Mouse (Mus musculus): ENCODE results near the gene Slx1b.

GRCm38 (mm10) chr7:126710266-126710665 is 14.7 kb upstream of the Slx1b start:
- TF ChIP-seq POLR2A (IDR thresholded peaks at IDR 0.05; ENCODE audit: low read depth, low read length) (no peak), CTCF (IDR thresholded peaks at IDR 0.05; ENCODE audit: extremely low read depth, insufficient read length, insufficient replicate concordance, low read depth, low read length) (no peak)

Data from small intestine, adult 2 months (tissue).